Mouse (Mus musculus): ENCODE data around the gene Ppp1r14a. TPM values are rescaled to one million over a fixed set of nuclear protein-coding genes. Genes with fewer than 3 reads are reported as not detected.

Ppp1r14a gene
- polyA plus RNA-seq, 1 experiment from 2014 or later = 246 TPM

- H3K9me3 ChIP-seq (ENCODE audit: low read length) = no peaks in the 10 kb centered on the region
- DNase-seq (ENCODE audit: low spot score) (no peak), ATAC-seq (peak; percentile 6; the same call in 1 of the 2 replicates)
- H3K4me3 ChIP-seq (ENCODE audit: low read depth, low read length) = peak overlapping the region; percentile 32
- H3K4me1 ChIP-seq (ENCODE audit: insufficient read depth, low read depth, low read length) = peaks cover 14% of the 10 kb centered on the region; the same call in 1 of the 2 replicates
- TF ChIP-seq CTCF (IDR thresholded peaks at IDR 0.05) (no peak), EP300 (IDR thresholded peaks at IDR 0.05) (no peak)
- H3K9ac ChIP-seq (replicated peaks; ENCODE audit: low read depth) = peak overlapping the region; percentile 32; the same call in 1 of the 2 replicates
- no peak overlapping the region for H3K27ac ChIP-seq (ENCODE audit: low read length)
- 1% methylated on average over 36 of the region's 36 CpGs for WGBS
- no peaks in the 10 kb centered on the region for H3K36me3 ChIP-seq (ENCODE audit: insufficient read depth, low read length)
- peak overlapping the region; percentile 70 for H3K4me2 ChIP-seq (replicated peaks; ENCODE audit: low read depth, low read length)
- peaks cover 16% of the 10 kb centered on the region for H3K27me3 ChIP-seq (replicated peaks; ENCODE audit: insufficient read depth, low read length)
These were observed 20.2 kb downstream of the Ppp1r14a start for GRCm38 (mm10) chr7:29309221-29309721.

GRCm38 (mm10) chr7:29309749-29310148, 20.6 kb downstream of the Ppp1r14a start:
- H3K4me3 ChIP-seq (ENCODE audit: low read depth, low read length) = peak overlapping the region; percentile 32
- H3K27ac ChIP-seq (ENCODE audit: low read length) = no peak overlapping the region
- peak overlapping the region; percentile 70 for H3K4me2 ChIP-seq (replicated peaks; ENCODE audit: low read depth, low read length)
- peak overlapping the region; percentile 32; the same call in 1 of the 2 replicates for H3K9ac ChIP-seq (replicated peaks; ENCODE audit: low read depth)
- WGBS = 5% methylated on average over 5 of the region's 5 CpGs
- ATAC-seq (no peak), DNase-seq (ENCODE audit: low spot score) (no peak)
- TF ChIP-seq CTCF (IDR thresholded peaks at IDR 0.05) (no peak), EP300 (IDR thresholded peaks at IDR 0.05) (no peak)
- peaks cover 12% of the 10 kb centered on the region; the same call in 1 of the 2 replicates for H3K4me1 ChIP-seq (ENCODE audit: insufficient read depth, low read depth, low read length)
- peaks cover 12% of the 10 kb centered on the region for H3K27me3 ChIP-seq (replicated peaks; ENCODE audit: insufficient read depth, low read length)
- no peaks in the 10 kb centered on the region for H3K36me3 ChIP-seq (ENCODE audit: insufficient read depth, low read length)
- H3K9me3 ChIP-seq (ENCODE audit: low read length) = no peaks in the 10 kb centered on the region

GRCm38 (mm10) chr7:29313051-29313450, 23.9 kb downstream of the Ppp1r14a start:
- DNase-seq (ENCODE audit: low spot score) (no peak), ATAC-seq (no peak)
- no peak overlapping the region for H3K27ac ChIP-seq (ENCODE audit: low read length)
- H3K4me3 ChIP-seq (ENCODE audit: low read depth, low read length) = no peak overlapping the region
- WGBS = 52% methylated on average over 9 of the region's 9 CpGs
- H3K36me3 ChIP-seq (ENCODE audit: insufficient read depth, low read length) = no peaks in the 10 kb centered on the region
- no peak overlapping the region for H3K9ac ChIP-seq (replicated peaks; ENCODE audit: low read depth)
- peaks cover 4% of the 10 kb centered on the region; the same call in 1 of the 2 replicates for H3K27me3 ChIP-seq (replicated peaks; ENCODE audit: insufficient read depth, low read length)
- H3K4me1 ChIP-seq (ENCODE audit: insufficient read depth, low read depth, low read length) = peaks cover 13% of the 10 kb centered on the region; the same call in 1 of the 2 replicates
- H3K9me3 ChIP-seq (ENCODE audit: low read length) = no peaks in the 10 kb centered on the region
- no peak for TF ChIP-seq CTCF (IDR thresholded peaks at IDR 0.05)
- no peak for TF ChIP-seq EP300 (IDR thresholded peaks at IDR 0.05)
- no peak overlapping the region for H3K4me2 ChIP-seq (replicated peaks; ENCODE audit: low read depth, low read length)

GRCm38 (mm10) chr7:29313572-29314261, 24.6 kb downstream of the Ppp1r14a start:
- H3K9ac ChIP-seq (replicated peaks; ENCODE audit: low read depth) = no peak overlapping the region
- no peaks in the 10 kb centered on the region for H3K36me3 ChIP-seq (ENCODE audit: insufficient read depth, low read length)
- WGBS = 57% methylated on average over 9 of the region's 9 CpGs
- no peaks in the 10 kb centered on the region for H3K27me3 ChIP-seq (replicated peaks; ENCODE audit: insufficient read depth, low read length)
- H3K4me3 ChIP-seq (ENCODE audit: low read depth, low read length) = no peak overlapping the region
- ATAC-seq = no peak
- TF ChIP-seq EP300 (IDR thresholded peaks at IDR 0.05) = no peak
- no peak for TF ChIP-seq CTCF (IDR thresholded peaks at IDR 0.05)
- no peak overlapping the region for H3K27ac ChIP-seq (ENCODE audit: low read length)
- no peak for DNase-seq (ENCODE audit: low spot score)
- peaks cover 18% of the 10 kb centered on the region; the same call in 1 of the 2 replicates for H3K4me1 ChIP-seq (ENCODE audit: insufficient read depth, low read depth, low read length)
- H3K9me3 ChIP-seq (ENCODE audit: low read length) = no peaks in the 10 kb centered on the region
- H3K4me2 ChIP-seq (replicated peaks; ENCODE audit: low read depth, low read length) = no peak overlapping the region

DNA sequence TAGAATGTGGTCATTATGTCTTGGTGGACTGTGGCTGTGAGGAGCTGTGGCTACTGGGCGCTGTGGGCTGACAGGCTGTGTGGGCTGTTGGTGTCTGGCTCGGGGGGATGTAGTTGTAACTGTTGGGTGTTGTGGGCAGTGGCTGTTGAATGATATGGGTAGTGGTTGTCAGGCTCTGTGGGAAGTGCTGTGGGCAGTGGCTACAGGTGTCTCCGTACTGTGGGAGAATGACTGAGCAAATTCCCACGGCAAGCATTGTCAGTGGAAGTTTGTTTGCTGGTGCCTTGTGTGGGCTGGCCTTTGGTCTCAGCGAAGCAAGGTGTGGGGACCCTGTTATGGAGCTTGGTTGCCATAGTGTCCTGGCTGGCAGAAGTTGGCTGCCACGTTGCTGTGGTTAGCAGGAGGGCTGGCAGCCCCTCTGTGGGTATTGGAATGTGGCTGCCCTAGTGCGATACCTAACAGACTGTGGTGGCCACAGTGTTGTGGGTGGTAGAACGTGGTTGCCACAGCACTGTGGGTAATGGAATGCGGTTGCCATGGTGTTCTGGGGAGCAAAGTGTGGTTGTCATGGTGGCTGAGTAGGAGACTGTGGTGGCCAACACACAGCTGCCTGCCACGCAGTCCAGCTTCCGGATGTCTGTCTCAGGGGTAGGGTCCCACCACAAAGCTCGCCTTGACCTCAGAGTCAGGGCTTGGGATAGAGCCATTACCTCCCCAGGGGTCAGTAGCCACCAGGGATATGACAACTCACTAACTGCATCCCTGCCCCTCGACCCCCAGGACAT, 25.9 kb downstream of the Ppp1r14a start:
- H3K9ac ChIP-seq (replicated peaks; ENCODE audit: low read depth) = no peak overlapping the region
- DNase-seq (ENCODE audit: low spot score) = peak; percentile 36
- peak; percentile 8 for ATAC-seq
- no peak overlapping the region for H3K4me2 ChIP-seq (replicated peaks; ENCODE audit: low read depth, low read length)
- no peak overlapping the region for H3K4me3 ChIP-seq (ENCODE audit: low read depth, low read length)
- H3K9me3 ChIP-seq (ENCODE audit: low read length) = no peaks in the 10 kb centered on the region
- H3K4me1 ChIP-seq (ENCODE audit: insufficient read depth, low read depth, low read length) = peaks cover 12% of the 10 kb centered on the region; the same call in 1 of the 2 replicates
- no peak for TF ChIP-seq EP300 (IDR thresholded peaks at IDR 0.05)
- TF ChIP-seq CTCF (IDR thresholded peaks at IDR 0.05) = no peak
- H3K36me3 ChIP-seq (ENCODE audit: insufficient read depth, low read length) = no peaks in the 10 kb centered on the region
- no peaks in the 10 kb centered on the region for H3K27me3 ChIP-seq (replicated peaks; ENCODE audit: insufficient read depth, low read length)
- H3K27ac ChIP-seq (ENCODE audit: low read length) = no peak overlapping the region
- 63% methylated on average over 12 of the region's 13 CpGs for WGBS

DNA sequence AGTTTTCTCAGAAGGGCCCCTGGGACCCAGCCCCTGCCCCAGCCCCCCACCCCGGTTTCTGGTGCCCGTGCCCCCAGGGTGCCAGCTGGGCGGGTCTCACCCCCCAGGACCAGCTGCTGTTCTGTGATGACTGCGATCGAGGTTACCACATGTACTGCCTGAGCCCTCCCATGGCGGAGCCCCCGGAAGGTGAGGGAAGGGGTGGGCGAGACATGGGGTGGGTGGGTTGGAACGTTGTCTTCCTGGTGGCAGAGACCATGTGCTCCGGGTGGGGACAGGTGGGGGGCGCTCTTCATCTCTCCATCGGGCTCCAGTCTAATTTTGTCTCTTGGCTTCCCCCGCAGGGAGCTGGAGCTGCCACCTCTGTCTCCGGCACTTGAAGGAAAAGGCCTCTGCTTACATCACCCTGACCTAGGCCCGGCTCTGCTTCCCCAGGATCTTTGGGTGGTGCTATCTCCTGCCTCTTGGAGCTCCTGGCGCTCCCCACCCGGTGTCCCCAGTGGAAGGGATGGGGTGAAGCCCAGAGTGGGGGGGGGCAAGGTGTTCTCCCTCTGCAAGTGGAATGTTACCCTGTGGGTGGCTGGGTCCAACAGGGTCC, 27.1 kb downstream of the Ppp1r14a start:
- Histone ChIP-seq H3K4me3 (ENCODE audit: low read depth, low read length) (no peak overlapping the region), H3K27me3 (replicated peaks; ENCODE audit: insufficient read depth, low read length) (no peaks in the 10 kb centered on the region), H3K9me3 (ENCODE audit: low read length) (no peaks in the 10 kb centered on the region), H3K4me1 (ENCODE audit: insufficient read depth, low read depth, low read length) (peaks cover 12% of the 10 kb centered on the region; the same call in 1 of the 2 replicates), H3K27ac (ENCODE audit: low read length) (0 out of 2 replicates have a peak overlapping the region, but pooled peaks have one; percentile 20), H3K36me3 (ENCODE audit: insufficient read depth, low read length) (no peaks in the 10 kb centered on the region), H3K9ac (replicated peaks; ENCODE audit: low read depth) (no peak overlapping the region), H3K4me2 (replicated peaks; ENCODE audit: low read depth, low read length) (no peak overlapping the region)
- 53% methylated on average over 17 of the region's 17 CpGs for WGBS
- DNase-seq (ENCODE audit: low spot score) (peak; percentile 21), ATAC-seq (no peak)
- TF ChIP-seq CTCF (IDR thresholded peaks at IDR 0.05) (no peak; the same call in 1 of the 2 replicates), EP300 (IDR thresholded peaks at IDR 0.05) (no peak)

Data from lung, postnatal 0 days (tissue).